Mouse (Mus musculus) midbrain, embryonic 12.5 days (tissue): ENCODE data around the gene Fam205a1. TPM values are rescaled to one million over a fixed set of nuclear protein-coding genes. Genes with fewer than 3 reads are reported as not detected.

ENCODE experiments used
- polyA plus RNA-seq: library from polyadenylated mRNA; unstranded; fragments of >200 nt; fragmentation: Nextera tagmentation; extraction: Ambion mirVana; gene quantifications from 2 replicates; pipeline ENCODE4 v1.2.1, GENCODE M21; 2016

Gene Fam205a1
- polyA plus RNA-seq, 1 experiment from 2014 or later: 0.09 TPM

Other genes starting within 250 kb of the Fam205a1 start
- not detected in 2 replicates for gene Gm10591, start 241.7 kb downstream of the Fam205a1 start, polyA plus RNA-seq
- not detected in 2 replicates for gene Gm2564, start 224.2 kb downstream of the Fam205a1 start, polyA plus RNA-seq
- gene Ccl27b, start 198.6 kb downstream of the Fam205a1 start, polyA plus RNA-seq: not detected in 2 replicates
- not detected in 2 replicates for gene Il11ra2, start 192.0 kb downstream of the Fam205a1 start, polyA plus RNA-seq
- 1.8 and 2.4 TPM in 2 replicates for gene 4930578G10Rik, start 118.3 kb downstream of the Fam205a1 start, polyA plus RNA-seq
- gene Ccl19, start 97.3 kb downstream of the Fam205a1 start, polyA plus RNA-seq: 0.38 and 0.52 TPM in 2 replicates
- 0.73 and 1.1 TPM in 2 replicates for gene Ccl21a, start 79.9 kb downstream of the Fam205a1 start, polyA plus RNA-seq
- 0.32 and 0.47 TPM in 2 replicates for gene Gm12394, start 2.9 kb upstream of the Fam205a1 start, polyA plus RNA-seq
- gene Fam205c, start 20.3 kb upstream of the Fam205a1 start, polyA plus RNA-seq: 2.3 and 3.0 TPM in 2 replicates
- gene Phf24, start 62.8 kb upstream of the Fam205a1 start, polyA plus RNA-seq: 6.6 and 8.4 TPM in 2 replicates
- gene Dnajb5, start 95.9 kb upstream of the Fam205a1 start, polyA plus RNA-seq: 27.0 and 35.2 TPM in 2 replicates
- 0.24 and 0.55 TPM in 2 replicates for gene 1700022I11Rik, start 115.7 kb upstream of the Fam205a1 start, polyA plus RNA-seq
- gene Vcp, start 146.6 kb upstream of the Fam205a1 start, polyA plus RNA-seq: 645 and 652 TPM in 2 replicates
- 18.3 and 24.0 TPM in 2 replicates for gene Fancg, start 156.6 kb upstream of the Fam205a1 start, polyA plus RNA-seq
- gene Pigo, start 171.9 kb upstream of the Fam205a1 start, polyA plus RNA-seq: 25.2 and 27.5 TPM in 2 replicates
- gene Stoml2, start 177.8 kb upstream of the Fam205a1 start, polyA plus RNA-seq: 281 and 296 TPM in 2 replicates
- gene Fam214b, start 192.3 kb upstream of the Fam205a1 start, polyA plus RNA-seq: 51.2 and 51.8 TPM in 2 replicates
- gene Unc13b, start 205.1 kb upstream of the Fam205a1 start, polyA plus RNA-seq: 24.6 and 30.7 TPM in 2 replicates